Mouse (Mus musculus): ENCODE results near the gene Aspm. TPM values are rescaled to one million over a fixed set of nuclear protein-coding genes. Genes with fewer than 3 reads are reported as not detected.

Gene Aspm
- polyA plus RNA-seq (2012; ENCODE audit: low replicate concordance): 3.9 and 4.2 TPM in 2 replicates

GRCm38 (mm10) chr1:139454340-139455225, at the start of gene Aspm:
Gene Aspm, plus strand, starts transcription at chr1:139454772.

GRCm38 (mm10) chr1:139421875-139422791, 32.4 kb upstream of the Aspm start, which contains the start of gene Zbtb41:
Gene Zbtb41, plus strand, starts transcription at chr1:139422288.

GRCm38 (mm10) chr1:139501258-139501752, 46.7 kb downstream of the Aspm start, which contains the start of gene F13b:
Gene F13b, plus strand, starts transcription at chr1:139501702.

Other genes with a start within 250 kb of the Aspm start
- gene Crb1, start 77.7 kb upstream of the Aspm start, polyA plus RNA-seq (2012; ENCODE audit: low replicate concordance): not detected in 2 replicates
- 0.12 and 0.48 TPM in 2 replicates for gene Zbtb41, start 32.5 kb upstream of the Aspm start, polyA plus RNA-seq (2012; ENCODE audit: low replicate concordance)
- not detected in 2 replicates for gene F13b, start 46.9 kb downstream of the Aspm start, polyA plus RNA-seq (2012; ENCODE audit: low replicate concordance)
- not detected in 2 replicates for gene Cfhr1, start 105.5 kb downstream of the Aspm start, polyA plus RNA-seq (2012; ENCODE audit: low replicate concordance)